Mouse (Mus musculus) inflammation-experienced regulatory T-cells, adult 6 months (primary cell): ENCODE results near the gene Pi4k2a. TPM values are rescaled to one million over a fixed set of nuclear protein-coding genes. Genes with fewer than 3 reads are reported as not detected.

ENCODE experiments used
- ATAC-seq: one replicate; pipeline ENCODE4 v1.8.0; 2017
- polyA plus RNA-seq, 3 experiments: library from polyadenylated mRNA; unstranded; fragments of 100-300 nt; shearing (Covaris generic); gene quantifications; one replicate each; pipeline ENCODE4 v1.2.1; 2017

The Pi4k2a gene
- polyA plus RNA-seq, 3 experiments from 2014 or later, result 8.1 to 16.7 (median 11.9) TPM

GRCm38 (mm10) chr19:42137167-42137672 lies 47.0 kb downstream of the Pi4k2a start:
- ATAC-seq, result no peak

- ATAC-seq, result no peak
These were observed 48.4 kb downstream of the Pi4k2a start for GRCm38 (mm10) chr19:42138517-42139285.

- ATAC-seq, result no peak
These were observed 49.7 kb downstream of the Pi4k2a start for GRCm38 (mm10) chr19:42139724-42140517.

GRCm38 (mm10) chr19:42141998-42142397 lies 51.7 kb downstream of the Pi4k2a start:
- ATAC-seq, result no peak

- no peak for ATAC-seq
These were observed 52.5 kb downstream of the Pi4k2a start for GRCm38 (mm10) chr19:42142757-42143156.

- no peak for ATAC-seq
These were observed 53.8 kb downstream of the Pi4k2a start for GRCm38 (mm10) chr19:42144067-42144466.

GRCm38 (mm10) chr19:42144541-42145167 lies 54.4 kb downstream of the Pi4k2a start:
- ATAC-seq, result no peak

GRCm38 (mm10) chr19:42145210-42145609 lies 54.9 kb downstream of the Pi4k2a start:
- ATAC-seq, result no peak

- ATAC-seq, result no peak
These were observed 55.5 kb downstream of the Pi4k2a start for GRCm38 (mm10) chr19:42145731-42146130.

GRCm38 (mm10) chr19:42146276-42147010 lies 56.2 kb downstream of the Pi4k2a start:
- ATAC-seq, result no peak

GRCm38 (mm10) chr19:42147170-42147768 lies 57.0 kb downstream of the Pi4k2a start, which contains the start of gene Marveld1:
Gene Marveld1 (plus strand): TSS chr19:42147400.
- ATAC-seq, result peak; percentile 65

- peak; percentile 25 for ATAC-seq
These were observed 57.7 kb downstream of the Pi4k2a start for GRCm38 (mm10) chr19:42147769-42148568.

- no peak for ATAC-seq
These were observed 58.2 kb downstream of the Pi4k2a start for GRCm38 (mm10) chr19:42148569-42148860.

- peak; percentile 50 for ATAC-seq
These were observed 61.7 kb downstream of the Pi4k2a start for GRCm38 (mm10) chr19:42151990-42152389.

GRCm38 (mm10) chr19:42157493-42158237 lies 67.4 kb downstream of the Pi4k2a start:
- no peak for ATAC-seq

- no peak for ATAC-seq
These were observed 68.2 kb downstream of the Pi4k2a start for GRCm38 (mm10) chr19:42158246-42159017.

GRCm38 (mm10) chr19:42163764-42164163 lies 73.5 kb downstream of the Pi4k2a start, which contains the start of gene Zfyve27:
Gene Zfyve27 (plus strand): TSS chr19:42163951.
- no peak for ATAC-seq

GRCm38 (mm10) chr19:42164188-42164587 lies 73.9 kb downstream of the Pi4k2a start:
- ATAC-seq, result no peak

- ATAC-seq, result peak; percentile 41
These were observed 75.9 kb downstream of the Pi4k2a start for GRCm38 (mm10) chr19:42166130-42166529.
